Mouse (Mus musculus) liver, embryonic 14.5 days (tissue): ENCODE data around the gene Duox2.

ENCODE experiments used
- CTCF ChIP-seq: IDR thresholded peaks from 2 replicates; pipeline ENCODE4 v1.5.1; 2016; ENCODE audit warnings: antibody characterized with exemption, low read depth, control low read depth
- EP300 ChIP-seq: IDR thresholded peaks from 2 replicates; pipeline ENCODE4 v1.6.1; 2016; ENCODE audit warnings: antibody characterized with exemption, low read depth

DNA sequence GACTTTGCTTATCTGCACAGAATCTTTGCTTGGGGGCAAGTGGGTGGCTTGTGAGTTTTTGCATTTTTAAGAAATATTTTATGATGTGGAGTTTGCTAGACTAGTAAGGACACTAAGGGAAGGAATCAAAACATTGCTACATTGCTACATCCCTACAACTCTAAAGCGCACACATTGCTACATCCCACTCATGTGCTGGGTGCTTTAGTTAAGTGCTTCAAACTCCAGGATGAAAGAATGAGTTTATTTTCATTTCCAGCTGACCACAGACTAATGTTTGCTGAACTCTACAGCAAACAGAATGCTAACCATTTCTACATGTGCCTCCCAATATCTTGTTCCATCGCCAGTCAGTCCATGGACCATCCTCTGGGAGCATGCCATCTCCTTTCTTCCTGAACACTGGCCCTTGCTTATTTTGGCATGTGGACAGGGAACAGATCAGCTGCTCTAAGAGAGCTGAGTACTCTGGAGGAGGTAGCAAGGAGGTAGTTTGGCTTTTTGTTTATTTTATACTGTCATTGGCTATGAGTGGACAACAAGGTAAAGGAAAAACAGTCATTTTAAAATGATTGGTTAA, 60.3 kb downstream of the Duox2 start:
- TF ChIP-seq CTCF, result no peak
- no peak for TF ChIP-seq EP300
